Mouse (Mus musculus) liver, adult (tissue): Measurements from ENCODE around the gene Prrg2.

ENCODE experiments used
- GATA4 ChIP-seq: IDR thresholded peaks from 2 replicates; pipeline ENCODE4 v1.6.1; 2014; ENCODE audit warnings: mild to moderate bottlenecking, low read length; ENCODE audit not compliant: insufficient replicate concordance

The Prrg2 gene

DNA sequence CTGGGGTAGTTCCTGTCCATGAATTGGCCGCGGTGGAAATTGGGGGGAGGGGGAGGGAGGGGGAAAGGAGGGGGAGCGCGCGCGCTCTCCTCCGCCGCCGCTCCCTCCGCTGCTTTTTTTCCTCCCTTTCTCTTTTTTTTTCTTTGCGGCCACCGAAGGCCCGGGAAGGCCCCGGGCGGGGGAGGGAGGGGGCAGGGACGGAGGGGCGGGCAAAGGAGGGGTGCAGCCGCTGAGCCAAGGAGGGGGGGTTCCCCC, 9.7 kb downstream of the Prrg2 start, which contains the start of gene Prr12:
TSS of gene Prr12 (minus strand) at position 20 of the 255 bp plus-strand sequence.
- TF ChIP-seq GATA4: no peak

GRCm38 (mm10) chr7:45052181-45052861, 10.2 kb downstream of the Prrg2 start:
- no peak for TF ChIP-seq GATA4

DNA sequence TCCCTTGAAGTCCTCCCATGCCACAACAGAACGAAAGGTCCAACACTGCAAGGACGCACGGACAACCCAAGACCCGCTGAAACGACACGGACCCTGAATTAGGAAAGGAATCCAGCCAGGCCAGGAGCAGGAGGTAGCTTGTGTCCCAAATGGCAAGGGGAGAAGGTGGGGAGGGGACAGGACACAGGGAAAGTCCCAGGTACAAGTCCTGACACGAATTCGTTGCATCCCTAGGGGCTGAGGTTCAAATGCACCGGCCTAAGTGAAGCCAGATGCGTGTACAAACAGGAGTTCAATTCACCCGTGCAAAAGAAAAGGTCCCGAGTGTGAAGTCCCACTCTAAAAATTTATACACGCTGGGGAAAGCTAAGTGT, 10.9 kb downstream of the Prrg2 start:
- TF ChIP-seq GATA4: no peak

DNA sequence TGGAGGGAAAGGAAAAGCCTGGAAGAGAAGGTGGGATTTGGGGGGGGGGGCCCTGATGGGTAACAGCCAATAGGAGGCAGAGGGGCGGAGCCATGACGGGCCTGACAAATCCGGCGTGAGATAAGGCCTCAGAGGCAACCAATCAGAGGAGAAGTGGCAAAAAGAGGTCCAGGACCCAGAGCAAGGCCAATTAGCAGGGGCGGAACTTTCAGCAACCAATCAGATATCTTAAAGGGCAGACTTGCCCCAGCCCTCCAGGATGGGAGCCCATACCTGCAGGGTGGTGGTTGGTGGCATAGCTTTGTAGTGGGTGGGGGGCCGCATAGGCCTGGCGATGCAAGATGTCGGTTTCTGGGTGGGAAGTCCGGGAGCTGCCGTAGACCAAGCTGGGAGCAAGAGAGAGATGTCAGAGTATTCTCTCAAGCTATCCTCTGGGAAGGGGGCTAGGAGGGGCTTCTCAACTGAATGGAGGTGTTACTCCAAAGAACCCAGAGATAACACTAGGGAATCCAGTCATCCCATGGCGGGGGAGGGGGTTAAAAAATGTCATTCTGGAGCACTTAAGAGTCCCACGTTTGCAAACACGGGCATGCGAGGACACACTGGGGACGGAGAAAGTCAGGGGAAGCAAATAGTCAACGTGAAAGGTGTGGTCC, 11.4 kb downstream of the Prrg2 start:
- no peak for TF ChIP-seq GATA4

- TF ChIP-seq GATA4: no peak
Measured at GRCm38 (mm10) chr7:45048923-45049657, 13.4 kb downstream of the Prrg2 start.

GRCm38 (mm10) chr7:45048001-45048890, 14.2 kb downstream of the Prrg2 start:
- TF ChIP-seq GATA4: no peak

DNA sequence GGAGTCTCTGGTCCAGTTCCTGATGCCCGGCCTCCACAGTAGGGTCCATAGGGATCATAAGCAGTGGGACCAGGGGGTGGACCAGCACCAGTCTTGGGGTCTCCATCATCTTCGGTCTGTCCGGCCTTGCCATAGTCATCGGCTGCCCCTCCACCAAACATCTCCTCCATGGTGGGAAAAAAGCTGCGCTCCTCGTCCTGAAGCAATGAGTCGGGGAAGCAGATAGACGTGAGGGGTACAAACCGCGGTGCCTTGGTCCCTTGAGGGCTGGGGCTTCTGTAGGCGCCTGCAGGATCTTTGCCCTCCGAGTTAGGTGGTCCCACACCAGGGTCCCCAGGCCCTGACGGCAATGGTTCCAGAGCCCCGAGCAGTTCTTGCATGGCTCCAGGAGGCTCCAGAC, 15.0 kb downstream of the Prrg2 start:
- no peak for TF ChIP-seq GATA4

DNA sequence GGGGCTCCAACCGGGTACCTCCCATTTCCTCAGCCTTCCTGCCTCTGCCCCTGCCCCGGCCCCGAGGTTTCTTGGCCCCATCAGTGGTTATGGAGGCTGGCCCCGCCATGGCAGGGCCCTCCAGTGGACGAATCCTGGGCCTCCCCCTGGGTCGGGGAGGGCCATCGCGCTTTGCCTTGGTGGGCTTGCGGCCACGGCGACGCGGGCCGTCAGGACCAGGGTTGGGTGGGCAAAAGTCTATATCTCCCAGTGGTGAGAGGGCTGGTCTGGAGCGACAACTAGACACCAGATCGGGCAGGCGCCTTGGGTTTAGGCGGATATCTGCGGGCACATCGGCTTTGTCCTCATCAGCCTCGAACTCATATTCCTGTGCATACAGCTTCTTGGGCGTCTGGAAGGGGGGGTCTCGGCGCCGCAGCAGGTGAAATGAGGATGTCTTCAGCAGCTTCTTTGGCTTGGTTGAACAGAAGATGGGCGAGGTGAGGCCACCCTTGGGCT, 15.6 kb downstream of the Prrg2 start:
- TF ChIP-seq GATA4: no peak

DNA sequence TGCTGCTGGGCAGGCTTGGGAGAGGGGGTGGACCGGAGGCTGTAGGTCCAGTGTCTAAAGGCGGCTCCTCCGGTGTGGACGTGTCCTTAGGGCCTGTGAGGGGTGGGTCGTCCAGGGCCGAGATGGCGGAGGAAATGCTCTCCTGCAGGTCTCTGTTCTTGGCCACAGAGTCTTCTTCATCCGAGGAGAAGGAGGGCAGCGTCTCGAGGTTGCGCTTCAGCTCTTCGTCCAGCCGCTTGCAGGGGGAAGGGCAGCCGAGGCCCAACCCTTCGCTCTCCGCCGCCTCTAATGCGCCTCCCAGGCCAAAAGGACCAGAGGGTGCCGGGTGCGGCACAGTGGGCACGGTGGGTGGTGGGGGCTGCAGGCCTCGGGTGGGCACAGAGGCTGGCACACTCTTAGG, 16.7 kb downstream of the Prrg2 start:
- TF ChIP-seq GATA4: no peak

DNA sequence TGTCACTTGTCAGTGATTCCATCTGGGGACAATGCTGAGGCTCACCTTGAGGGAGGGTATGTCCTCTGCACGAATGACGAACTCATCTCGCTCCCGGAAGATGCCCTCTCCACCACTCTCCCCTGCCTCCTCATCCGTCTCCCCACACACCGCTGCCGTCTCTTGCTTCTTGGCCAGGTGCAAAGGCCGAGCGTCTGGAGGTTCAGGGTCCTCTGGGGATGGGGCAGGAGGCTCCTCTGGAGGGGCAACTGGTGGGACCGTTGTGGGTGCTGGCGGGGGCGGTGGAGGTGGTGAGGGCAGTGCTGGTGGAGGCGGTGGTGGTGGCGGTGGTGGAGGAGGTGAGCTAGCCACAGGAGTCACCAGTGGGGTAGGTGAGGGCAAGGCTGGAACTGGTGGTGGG, 19.2 kb downstream of the Prrg2 start:
- no peak for TF ChIP-seq GATA4

GRCm38 (mm10) chr7:45040851-45041250, 21.6 kb downstream of the Prrg2 start:
- TF ChIP-seq GATA4: no peak

- no peak for TF ChIP-seq GATA4
Measured at GRCm38 (mm10) chr7:45038411-45038810, 24.1 kb downstream of the Prrg2 start.

- no peak for TF ChIP-seq GATA4
Measured at GRCm38 (mm10) chr7:45037720-45038361, 24.6 kb downstream of the Prrg2 start.

DNA sequence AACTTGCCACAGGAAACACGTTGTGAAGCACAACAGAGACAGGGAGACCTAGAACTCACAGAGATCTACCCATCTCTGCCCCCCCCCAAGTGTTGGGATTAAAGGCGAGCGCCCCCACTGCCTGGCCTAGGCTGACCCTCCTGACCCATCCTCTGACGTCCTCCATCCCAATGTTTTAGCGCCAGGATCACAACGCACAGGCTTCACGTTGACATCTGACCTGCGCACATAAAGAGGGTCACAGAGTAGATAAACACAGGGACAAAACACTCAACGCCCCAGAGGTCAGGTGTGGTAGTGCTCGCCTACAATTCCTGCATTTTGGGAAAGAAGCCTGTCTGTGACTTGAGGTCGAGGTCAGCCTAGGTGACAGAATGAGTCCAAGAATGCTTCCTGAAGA, 25.8 kb downstream of the Prrg2 start:
- no peak for TF ChIP-seq GATA4

DNA sequence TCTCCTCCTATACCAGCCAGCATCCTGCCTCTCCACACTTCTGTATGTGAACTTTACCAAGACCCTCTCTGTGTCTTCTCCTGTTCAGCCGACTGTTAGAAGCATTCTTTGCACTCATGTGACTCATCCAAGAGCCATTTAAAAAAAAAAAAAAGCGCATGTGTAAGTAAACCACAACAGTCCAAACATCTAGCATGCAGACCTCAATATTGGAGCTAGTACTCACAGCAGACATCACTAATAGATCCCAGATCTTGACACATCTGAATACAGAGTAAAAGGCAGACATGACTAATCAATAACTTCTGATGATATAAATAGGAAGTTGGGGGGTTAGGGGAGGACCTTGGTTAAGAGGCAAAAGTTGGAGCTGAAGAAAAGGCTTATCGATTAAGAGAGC, 26.8 kb downstream of the Prrg2 start:
- no peak for TF ChIP-seq GATA4
